Mouse (Mus musculus): Measurements from ENCODE around the gene Ltb4r2. TPM values are rescaled to one million over a fixed set of nuclear protein-coding genes. Genes with fewer than 3 reads are reported as not detected.
A peak's percentile ranks its signal among the peaks of the same experiment; 100 is the strongest.
"Not testable (repeated sequence)": the region's sequence is repeated elsewhere in the genome, so short reads cannot be mapped to it uniquely, and the experiment has no call there.

Ltb4r2 gene
- polyA plus RNA-seq, 2 experiments = 0.44 to 0.74 TPM

DNA sequence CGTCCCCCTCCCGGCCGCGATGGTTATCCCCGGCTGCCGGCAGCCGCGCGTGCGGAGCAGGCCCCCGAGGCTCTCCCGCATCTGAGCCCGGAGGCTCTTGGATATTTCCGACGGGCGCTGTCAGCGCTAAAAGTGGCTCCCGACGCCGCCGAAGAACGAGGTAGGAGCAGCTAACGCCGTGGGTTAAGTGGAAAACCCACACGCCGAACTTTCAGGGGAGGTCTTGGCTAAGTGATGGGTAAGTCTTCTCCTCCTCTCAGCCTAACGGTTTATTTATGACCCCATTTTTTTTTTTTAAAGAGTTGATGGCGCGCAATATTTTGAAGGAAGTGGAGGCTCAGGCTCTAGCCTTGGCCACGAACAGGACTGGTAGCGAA is 15.4 kb upstream of the Ltb4r2 start:
- TF ChIP-seq POLR2A (IDR thresholded peaks at IDR 0.05; ENCODE audit: borderline replicate concordance, extremely low read depth, insufficient read depth, insufficient read length) = no peak
- Histone ChIP-seq H3K27ac (replicated peaks; ENCODE audit: low read depth, low read length) (0 out of 2 replicates have a peak overlapping the region, but pooled peaks have one; percentile 8), H3K4me3 (replicated peaks; ENCODE audit: low read length) (peak overlapping the region; percentile 89)

DNA sequence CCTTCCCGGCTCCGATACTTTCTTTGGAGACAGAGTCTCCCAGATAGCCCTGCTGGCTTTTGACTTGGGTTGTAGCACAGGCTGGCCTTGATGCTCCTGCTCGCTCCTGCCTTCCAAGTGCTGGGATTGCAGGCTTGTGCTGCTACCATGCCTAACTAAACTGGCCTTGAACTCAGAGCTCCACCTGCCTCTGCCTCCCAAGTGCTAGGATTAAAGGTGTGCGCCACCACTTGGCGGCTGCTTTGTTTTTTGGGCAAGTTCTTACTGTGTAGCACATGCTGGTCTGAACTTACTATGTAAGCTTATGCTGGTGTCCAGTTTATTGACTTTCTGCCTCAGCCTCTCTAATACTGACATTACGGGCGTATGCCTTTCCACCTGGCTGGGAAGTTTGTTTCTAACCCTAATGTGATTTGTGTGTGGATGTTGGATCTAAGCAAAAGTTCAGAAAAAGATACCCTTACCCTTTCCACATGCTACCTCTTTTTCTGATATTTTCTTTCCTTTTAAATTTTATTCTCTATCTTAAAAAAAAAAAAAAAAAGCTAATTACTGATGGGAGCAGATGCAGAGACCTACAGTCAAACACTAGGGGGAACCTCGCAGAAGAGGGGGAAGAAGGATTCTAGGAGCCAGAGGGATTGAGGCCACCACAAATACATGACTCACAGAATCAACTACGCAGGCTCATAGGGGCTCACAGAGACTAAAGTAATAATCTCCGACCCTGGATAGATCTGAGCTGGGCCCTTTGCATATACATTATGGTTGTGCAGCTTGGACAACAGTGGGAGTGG is 14.0 kb upstream of the Ltb4r2 start:
- H3K27me3 ChIP-seq (ENCODE audit: control insufficient read depth, insufficient read depth, low read length) = no peaks in the 10 kb centered on the region
- no peak overlapping the region for H3K4me3 ChIP-seq (replicated peaks; ENCODE audit: low read length)
- no peak for TF ChIP-seq POLR2A (IDR thresholded peaks at IDR 0.05; ENCODE audit: borderline replicate concordance, extremely low read depth, insufficient read depth, insufficient read length)
- DNase-seq (ENCODE audit: low spot score) = no peak
- H3K4me2 ChIP-seq (replicated peaks; ENCODE audit: low read depth, low read length, severe bottlenecking) = peak overlapping the region; percentile 69; the same call in 1 of the 2 replicates
- H3K9me3 ChIP-seq (ENCODE audit: control insufficient read depth, low read length) = no peaks in the 10 kb centered on the region
- H3K9ac ChIP-seq (ENCODE audit: low read depth, low read length, severe bottlenecking) = peak overlapping the region; percentile 80; the same call in 1 of the 2 replicates
- no peak for ATAC-seq (ENCODE audit: low FRiP score, low read depth)
- peaks cover 38% of the 10 kb centered on the region for H3K36me3 ChIP-seq (ENCODE audit: control insufficient read depth, insufficient read depth, low read length)
- peaks cover 23% of the 10 kb centered on the region for H3K4me1 ChIP-seq (ENCODE audit: control insufficient read depth, insufficient read depth, low read length)
- WGBS = 89% methylated on average over 10 of the region's 10 CpGs
- H3K27ac ChIP-seq (replicated peaks; ENCODE audit: low read depth, low read length) = no peak overlapping the region

More for the DNA sequence above, 15.4 kb upstream of the Ltb4r2 start:
- Histone ChIP-seq H3K36me3 (ENCODE audit: control insufficient read depth, insufficient read depth, low read length) (peaks cover 35% of the 10 kb centered on the region), H3K4me2 (replicated peaks; ENCODE audit: low read depth, low read length, severe bottlenecking) (peak overlapping the region; percentile 69), H3K27me3 (ENCODE audit: control insufficient read depth, insufficient read depth, low read length) (no peaks in the 10 kb centered on the region), H3K9ac (ENCODE audit: low read depth, low read length, severe bottlenecking) (peak overlapping the region; percentile 80), H3K4me1 (ENCODE audit: control insufficient read depth, insufficient read depth, low read length) (peaks cover 23% of the 10 kb centered on the region), H3K9me3 (ENCODE audit: control insufficient read depth, low read length) (no peaks in the 10 kb centered on the region)
- ATAC-seq (ENCODE audit: low FRiP score, low read depth) (no peak), DNase-seq (ENCODE audit: low spot score) (no peak)
- under 1% methylated on average over 31 of the region's 31 CpGs for WGBS

DNA sequence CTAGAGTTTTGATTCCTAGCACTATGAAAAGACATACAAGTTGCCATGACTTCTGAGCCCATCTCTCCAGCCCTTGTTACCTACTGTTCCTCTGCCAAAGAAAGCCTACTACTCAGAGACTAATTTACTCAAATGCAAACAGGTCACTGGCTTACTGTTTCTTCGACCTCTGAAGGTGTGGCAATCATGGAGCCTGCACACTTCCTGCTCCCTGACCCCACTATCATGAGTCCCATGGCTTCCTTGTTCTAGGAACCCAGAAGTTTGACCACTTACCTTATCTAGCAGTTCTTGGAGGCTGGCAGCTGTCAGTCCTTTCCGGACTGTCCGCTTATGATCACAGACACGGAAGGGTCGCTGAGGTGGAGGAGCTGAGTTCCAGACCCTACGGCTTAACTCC is 3.7 kb upstream of the Ltb4r2 start:
- Histone ChIP-seq H3K27ac (replicated peaks; ENCODE audit: low read depth, low read length) (no peak overlapping the region), H3K4me3 (replicated peaks; ENCODE audit: low read length) (no peak overlapping the region), H3K36me3 (ENCODE audit: control insufficient read depth, insufficient read depth, low read length) (peaks cover 37% of the 10 kb centered on the region), H3K27me3 (ENCODE audit: control insufficient read depth, insufficient read depth, low read length) (0 out of 2 replicates have a peak, but pooled peaks cover 8% of the 10 kb centered on the region), H3K4me2 (replicated peaks; ENCODE audit: low read depth, low read length, severe bottlenecking) (no peak overlapping the region), H3K9ac (ENCODE audit: low read depth, low read length, severe bottlenecking) (no peak overlapping the region), H3K9me3 (ENCODE audit: control insufficient read depth, low read length) (no peaks in the 10 kb centered on the region), H3K4me1 (ENCODE audit: control insufficient read depth, insufficient read depth, low read length) (peaks cover 6% of the 10 kb centered on the region)
- DNase-seq (ENCODE audit: low spot score) (no peak), ATAC-seq (ENCODE audit: low FRiP score, low read depth) (no peak)
- no peak for TF ChIP-seq POLR2A (IDR thresholded peaks at IDR 0.05; ENCODE audit: borderline replicate concordance, extremely low read depth, insufficient read depth, insufficient read length)
- 80% methylated on average over 6 of the region's 6 CpGs for WGBS

DNA sequence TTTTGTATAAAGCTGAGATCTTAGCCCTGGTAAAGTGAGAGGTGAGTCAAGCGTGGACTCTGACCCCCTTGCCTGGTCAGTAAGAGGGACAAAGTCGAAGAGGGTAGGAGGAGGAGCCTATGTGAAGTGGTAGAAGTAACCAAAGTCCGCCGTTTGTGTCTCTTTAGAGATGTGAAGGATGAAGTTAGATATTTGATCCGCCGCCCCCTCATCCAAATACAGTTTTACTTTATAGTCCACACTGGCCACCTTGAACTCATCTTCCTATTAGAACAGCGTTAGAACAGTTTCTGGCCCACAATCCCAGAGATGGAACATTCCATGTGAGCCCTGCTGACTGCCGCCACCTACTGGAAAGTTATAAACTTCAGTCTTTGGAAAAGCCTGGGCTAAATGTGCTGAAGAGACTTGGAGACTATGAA is 2.9 kb upstream of the Ltb4r2 start, which contains the start of gene Cideb:
TSS of gene Cideb (minus strand) at position 96 of the 422 bp plus-strand sequence.
- Histone ChIP-seq H3K4me3 (replicated peaks; ENCODE audit: low read length) (no peak within 1 kb of the TSS), H3K4me2 (replicated peaks; ENCODE audit: low read depth, low read length, severe bottlenecking) (peak within 1 kb of the TSS; percentile 9; the same call in 1 of the 2 replicates), H3K4me1 (ENCODE audit: control insufficient read depth, insufficient read depth, low read length) (peaks cover 13% of the 10 kb centered on the region), H3K27me3 (ENCODE audit: control insufficient read depth, insufficient read depth, low read length) (0 out of 2 replicates have a peak, but pooled peaks cover 8% of the 10 kb centered on the region), H3K9me3 (ENCODE audit: control insufficient read depth, low read length) (no peaks in the 10 kb centered on the region), H3K27ac (replicated peaks; ENCODE audit: low read depth, low read length) (no peak within 1 kb of the TSS), H3K9ac (ENCODE audit: low read depth, low read length, severe bottlenecking) (no peak within 1 kb of the TSS), H3K36me3 (ENCODE audit: control insufficient read depth, insufficient read depth, low read length) (peaks cover 29% of the 10 kb centered on the region)
- no peak; the same call in 1 of the 2 replicates for ATAC-seq (ENCODE audit: low FRiP score, low read depth)
- DNase-seq (ENCODE audit: low spot score) = peak; percentile 74
- WGBS = 23% methylated on average over 8 of the region's 8 CpGs
- TF ChIP-seq POLR2A (IDR thresholded peaks at IDR 0.05; ENCODE audit: borderline replicate concordance, extremely low read depth, insufficient read depth, insufficient read length) = no peak

DNA sequence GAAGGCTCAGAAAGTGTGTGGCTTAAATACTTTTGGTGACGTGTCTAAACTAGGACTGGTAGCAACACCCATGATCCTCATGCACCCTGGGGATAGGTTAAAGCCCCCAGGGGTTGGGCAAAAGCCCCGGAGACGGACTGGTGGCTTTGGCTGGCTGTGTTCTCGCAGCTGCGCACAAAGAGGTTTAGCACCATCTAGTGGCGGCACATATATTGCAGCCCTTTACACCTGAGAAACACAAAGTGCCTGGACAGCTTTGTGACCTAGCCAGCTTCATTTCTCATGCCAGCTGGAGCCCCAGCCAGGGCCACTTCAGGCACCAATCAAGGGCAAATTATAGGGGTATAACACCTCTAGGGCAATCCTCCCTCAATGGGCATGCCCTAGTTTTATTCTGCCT is 1.1 kb upstream of the Ltb4r2 start:
- peaks cover 11% of the 10 kb centered on the region; the same call in 1 of the 2 replicates for H3K36me3 ChIP-seq (ENCODE audit: control insufficient read depth, insufficient read depth, low read length)
- not testable (repeated sequence) for H3K9me3 ChIP-seq (ENCODE audit: control insufficient read depth, low read length); H3K27ac ChIP-seq (replicated peaks; ENCODE audit: low read depth, low read length); H3K27me3 ChIP-seq (ENCODE audit: control insufficient read depth, insufficient read depth, low read length); H3K9ac ChIP-seq (ENCODE audit: low read depth, low read length, severe bottlenecking)
- H3K4me1 ChIP-seq (ENCODE audit: control insufficient read depth, insufficient read depth, low read length) = peaks cover 13% of the 10 kb centered on the region
- WGBS = 4% methylated on average over 6 of the region's 6 CpGs
- peak overlapping the region; percentile 38 for H3K4me2 ChIP-seq (replicated peaks; ENCODE audit: low read depth, low read length, severe bottlenecking)
- DNase-seq (ENCODE audit: low spot score) = peak; percentile 74
- peak overlapping the region; percentile 14 for H3K4me3 ChIP-seq (replicated peaks; ENCODE audit: low read length)
- 0 out of 2 replicates have a peak, but pooled peaks have one; percentile 12 for ATAC-seq (ENCODE audit: low FRiP score, low read depth)
